Comparison of ENCODE assay signal across 25 mouse cellular contexts in genomic region chr2:115893113-115893512, GRCm38 (mm10).
A peak's percentile ranks its signal among the peaks of the same experiment; 100 is the strongest.
DNase-seq lines count a peak whose midpoint lies in the region; ATAC-seq and TF ChIP-seq lines count a peak whose summit lies in the region.
"Had no signal": no experiment of that assay in that cellular context is flagged by ENCODE, and none has a peak within 500 bp of the region (broad histone marks: within the 10 kb centered on the region; RNA-seq: fewer than 3 reads in every experiment).

No protein-coding gene starts in this region.

- WGBS in forebrain, embryonic 15.5 days, result 37% methylated on average over 6 of the region's 6 CpGs
- WGBS in forebrain, postnatal 0 days, result 42% methylated on average over 6 of the region's 6 CpGs
- 51% methylated on average over 6 of the region's 6 CpGs for WGBS in heart, embryonic 15.5 days
- WGBS in midbrain, embryonic 11.5 days, result 83% methylated on average over 6 of the region's 6 CpGs

- DNase-seq in adrenal gland, adult 2 months, result peak; percentile 32
- DNase-seq in adrenal gland, postnatal 4 days (ENCODE audit: low spot score in 2 of 2), result no peak
- no peak for DNase-seq in forebrain, postnatal 0 days
- DNase-seq in heart, postnatal 36 days, result no peak
- DNase-seq in midbrain, embryonic 11.5 days (ENCODE audit: low spot score, missing footprints), result no peak
- DNase-seq: adrenal gland, adult 8-10 months; adrenal gland, postnatal 36 days; B cell, adult 2 months; cerebellum, adult 11-12 months; cerebellum, adult 9-10 months; cerebellum, postnatal 25 days; gastrocnemius, postnatal 36 days; heart, adult 11 months; kidney, adult 11 months; kidney, adult 9 months had no signal

- intact Hi-C loops in heart, postnatal 36 days (cut with DNase I), result no loop called here

- peaks cover 50% of the 10 kb centered on the region for H3K4me1 ChIP-seq in forebrain, embryonic 15.5 days
- H3K4me1 ChIP-seq in forebrain, postnatal 0 days (ENCODE audit: insufficient read depth), result 0 out of 2 replicates have a peak, but pooled peaks cover 4% of the 10 kb centered on the region
- peaks cover 47% of the 10 kb centered on the region for H3K4me1 ChIP-seq in heart, embryonic 15.5 days (replicated peaks)
- H3K4me1 ChIP-seq in midbrain, embryonic 11.5 days (ENCODE audit: control insufficient read depth, insufficient read depth, low read length), result no peaks in the 10 kb centered on the region

- no peaks in the 10 kb centered on the region for H3K9me3 ChIP-seq in forebrain, embryonic 15.5 days
- H3K9me3 ChIP-seq in forebrain, postnatal 0 days (ENCODE audit: low read length), result no peaks in the 10 kb centered on the region
- no peaks in the 10 kb centered on the region for H3K9me3 ChIP-seq in heart, embryonic 15.5 days (replicated peaks)
- H3K9me3 ChIP-seq in midbrain, embryonic 11.5 days (ENCODE audit: control insufficient read depth, low read length), result no peaks in the 10 kb centered on the region
- H3K9me3 ChIP-seq: embryonic facial prominence, embryonic 12.5 days; hindbrain, embryonic 13.5 days had no signal

- H3K9ac ChIP-seq in forebrain, embryonic 15.5 days (replicated peaks), result no peak overlapping the region
- H3K9ac ChIP-seq in forebrain, postnatal 0 days, result no peak overlapping the region
- H3K9ac ChIP-seq in heart, embryonic 15.5 days, result no peak overlapping the region
- no peak overlapping the region for H3K9ac ChIP-seq in midbrain, embryonic 11.5 days (ENCODE audit: low read length)
- H3K9ac ChIP-seq: embryonic facial prominence, embryonic 12.5 days; hindbrain, embryonic 13.5 days had no signal

- 0 out of 2 replicates have a peak overlapping the region, but pooled peaks have one; percentile 5 for H3K27ac ChIP-seq in forebrain, embryonic 15.5 days (replicated peaks)
- H3K27ac ChIP-seq in forebrain, postnatal 0 days (ENCODE audit: low read depth, low read length), result no peak overlapping the region
- peak overlapping the region; percentile 36; the same call in 1 of the 2 replicates for H3K27ac ChIP-seq in heart, embryonic 15.5 days
- H3K27ac ChIP-seq in midbrain, embryonic 11.5 days (ENCODE audit: low read depth, low read length), result no peak overlapping the region
- H3K27ac ChIP-seq: embryonic facial prominence, embryonic 12.5 days; hindbrain, postnatal 0 days; kidney, postnatal 0 days had no signal

- no peak for ATAC-seq in forebrain, embryonic 15.5 days (replicated peaks)
- no peak for ATAC-seq in forebrain, postnatal 0 days
- ATAC-seq in heart, embryonic 15.5 days (replicated peaks; ENCODE audit: insufficient number of reproducible peaks, insufficient read depth, low FRiP score, low read depth), result 0 out of 2 replicates have a peak, but pooled peaks have one; percentile 32
- no peak for ATAC-seq in midbrain, embryonic 11.5 days (ENCODE audit: low FRiP score)
- ATAC-seq: activated CD4-positive, CD25-positive, alpha-beta regulatory T cell, adult 4 months; CD4-positive, CD25-positive, alpha-beta regulatory T cell, adult 4 months; hindbrain, postnatal 0 days; Patski had no signal

- no peak overlapping the region for H3K4me2 ChIP-seq in forebrain, embryonic 15.5 days (replicated peaks)
- H3K4me2 ChIP-seq in forebrain, postnatal 0 days (ENCODE audit: low read depth), result no peak overlapping the region
- no peak overlapping the region for H3K4me2 ChIP-seq in heart, embryonic 15.5 days
- H3K4me2 ChIP-seq in midbrain, embryonic 11.5 days, result no peak overlapping the region
- H3K4me2 ChIP-seq: embryonic facial prominence, embryonic 12.5 days; hindbrain, embryonic 13.5 days had no signal

- no peaks in the 10 kb centered on the region for H3K27me3 ChIP-seq in forebrain, embryonic 15.5 days
- H3K27me3 ChIP-seq in forebrain, postnatal 0 days (ENCODE audit: insufficient read depth, low read length), result no peaks in the 10 kb centered on the region
- no peaks in the 10 kb centered on the region for H3K27me3 ChIP-seq in heart, embryonic 15.5 days
- no peaks in the 10 kb centered on the region for H3K27me3 ChIP-seq in midbrain, embryonic 11.5 days (ENCODE audit: control insufficient read depth, insufficient read depth, low read length)
- H3K27me3 ChIP-seq: embryonic facial prominence, embryonic 12.5 days; hindbrain, embryonic 13.5 days; Patski had no signal

- no peak overlapping the region for H3K4me3 ChIP-seq in forebrain, embryonic 15.5 days
- H3K4me3 ChIP-seq in forebrain, postnatal 0 days (ENCODE audit: low read depth, low read length), result no peak overlapping the region
- no peak overlapping the region for H3K4me3 ChIP-seq in heart, embryonic 15.5 days
- no peak overlapping the region for H3K4me3 ChIP-seq in midbrain, embryonic 11.5 days (ENCODE audit: low read depth, low read length)
- H3K4me3 ChIP-seq: embryonic facial prominence, embryonic 12.5 days; hindbrain, embryonic 13.5 days had no signal

- no peak for TF ChIP-seq CTCF in forebrain, postnatal 0 days (IDR thresholded peaks at IDR 0.05; ENCODE audit: low read depth)

- no peaks in the 10 kb centered on the region for H3K36me3 ChIP-seq in forebrain, embryonic 15.5 days
- H3K36me3 ChIP-seq in forebrain, postnatal 0 days (ENCODE audit: insufficient read depth), result no peaks in the 10 kb centered on the region
- H3K36me3 ChIP-seq in heart, embryonic 15.5 days, result no peaks in the 10 kb centered on the region
- H3K36me3 ChIP-seq in midbrain, embryonic 11.5 days (ENCODE audit: control insufficient read depth, insufficient read depth, low read length), result no peaks in the 10 kb centered on the region
- H3K36me3 ChIP-seq: embryonic facial prominence, embryonic 12.5 days; G1E; hindbrain, embryonic 13.5 days had no signal

Comparison
In these comparisons a context has a peak if more than half of its experiments do, and no peak if none do; other contexts are left out.
1. H3K27ac ChIP-seq: peak in forebrain, embryonic 15.5 days (single experiment) and heart, embryonic 15.5 days (single experiment); none in forebrain, postnatal 0 days (single experiment) and midbrain, embryonic 11.5 days (single experiment).